Mouse (Mus musculus): ENCODE data around the gene Sae1. TPM values are rescaled to one million over a fixed set of nuclear protein-coding genes. Genes with fewer than 3 reads are reported as not detected.
"Not testable (repeated sequence)": the region's sequence is repeated elsewhere in the genome, so short reads cannot be mapped to it uniquely, and the experiment has no call there.

The Sae1 gene
- total RNA-seq, 2 experiments from 2014 or later = 106 to 115 TPM

DNA sequence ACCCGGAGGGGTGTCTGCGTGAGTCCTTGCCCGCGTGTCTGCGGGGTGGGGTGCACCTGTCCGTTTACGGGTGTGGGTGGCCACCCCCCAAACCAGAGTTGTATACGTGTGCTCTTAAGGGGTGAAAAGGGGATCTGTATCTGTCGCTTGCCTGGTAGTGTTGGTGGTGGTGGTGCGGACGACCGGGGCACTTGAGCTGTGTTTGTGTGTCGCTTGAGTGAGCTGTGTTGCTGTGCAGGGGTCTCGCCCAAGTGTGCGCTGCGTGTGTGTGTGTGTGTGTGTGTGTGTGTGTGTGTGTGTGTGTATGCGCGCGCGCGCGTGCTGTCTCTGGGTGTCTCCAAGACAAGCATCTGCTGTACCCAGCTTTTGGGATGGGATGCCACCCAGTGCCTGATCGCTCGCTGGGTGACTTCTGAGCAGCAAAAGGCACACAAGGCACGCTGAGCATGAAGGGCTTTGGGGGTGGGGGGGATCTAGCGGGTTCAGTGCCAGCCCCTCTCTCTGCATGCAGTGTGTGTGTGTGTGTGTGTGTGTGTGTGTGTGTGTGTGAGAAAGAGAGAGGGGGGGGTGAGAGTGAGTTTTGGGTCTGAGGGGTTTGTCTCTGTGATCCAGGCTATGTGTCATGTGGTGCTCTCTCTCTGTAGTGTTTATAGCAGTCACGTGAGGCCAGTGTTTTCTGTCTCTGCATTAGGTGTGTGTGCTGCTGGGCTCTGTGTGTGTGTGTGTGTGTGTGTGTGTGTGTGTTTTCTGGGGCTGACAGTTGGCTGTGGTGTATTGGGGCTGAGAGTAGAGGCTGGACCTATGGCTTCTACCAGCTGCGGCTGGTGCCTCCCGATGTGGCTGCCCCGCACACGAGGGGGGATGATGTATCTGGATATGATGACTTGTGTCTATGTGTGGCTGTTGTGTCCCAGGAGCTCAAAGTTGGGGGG is 76.8 kb downstream of the Sae1 start:
- peak; percentile 65 to 73 for DNase-seq (ENCODE audit: low spot score in 2 of 2)

DNA sequence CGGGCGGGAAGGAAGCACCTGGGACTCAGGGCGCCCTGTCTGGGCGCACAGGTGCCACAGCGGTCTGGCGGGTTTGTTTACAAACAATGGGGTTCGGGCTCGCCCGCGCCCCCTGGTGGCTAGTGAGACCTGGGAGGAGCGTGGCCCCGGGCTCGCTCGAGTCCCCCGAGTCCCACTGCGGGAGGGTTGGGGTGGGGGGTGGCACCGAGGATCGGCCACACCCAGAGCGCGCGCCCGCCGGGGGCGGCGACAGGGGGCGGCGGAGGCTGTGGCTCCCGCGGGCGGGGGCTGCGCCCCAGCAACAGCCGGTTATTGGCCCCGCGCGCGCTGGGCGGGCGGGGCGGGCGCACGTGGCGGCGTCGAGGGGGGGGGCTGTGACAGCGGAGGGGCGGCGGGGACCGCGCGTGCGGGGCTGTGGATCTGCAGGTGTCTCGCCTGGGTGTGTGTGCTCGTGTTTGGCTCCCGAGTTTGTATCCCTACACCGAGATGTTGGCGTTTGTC is 77.5 kb downstream of the Sae1 start:
- peak; percentile 83 to 89 for DNase-seq (ENCODE audit: low spot score in 2 of 2)

DNA sequence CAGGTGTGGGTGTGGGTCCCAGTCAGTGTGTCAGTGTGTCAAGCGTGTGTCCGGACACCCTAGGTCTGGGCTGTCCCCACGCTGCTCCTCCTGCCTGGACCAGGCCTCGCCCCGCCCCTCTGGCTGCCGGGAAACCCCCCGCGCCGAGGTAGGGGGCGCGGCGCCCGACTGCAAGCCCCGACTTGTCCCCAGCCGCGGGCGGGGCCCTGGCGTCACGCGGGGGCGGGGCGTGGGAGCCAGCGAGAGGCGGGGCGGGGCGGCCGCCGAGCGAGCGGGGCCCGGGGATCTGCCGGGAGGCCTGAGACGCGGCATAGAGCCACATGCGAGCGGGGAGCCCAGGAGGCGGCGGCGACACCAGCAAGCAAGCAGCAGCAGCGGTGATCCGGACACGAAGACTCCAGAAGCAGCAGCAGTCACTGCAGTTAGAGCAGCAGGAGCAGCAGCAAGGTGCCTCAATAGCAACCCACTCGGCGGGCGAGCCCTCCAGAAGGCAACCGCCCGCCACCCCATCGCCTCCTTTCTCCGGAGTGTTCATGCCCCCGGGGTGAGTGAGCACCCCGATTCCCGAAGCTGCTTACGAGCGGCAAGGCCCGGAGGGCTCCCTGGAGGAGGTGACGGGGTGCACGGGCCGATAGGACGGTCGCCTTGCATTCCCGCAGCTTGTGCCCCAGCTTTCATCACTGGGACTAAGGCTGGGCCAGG is 78.1 kb downstream of the Sae1 start:
- peak; percentile 83 to 92 for DNase-seq (ENCODE audit: low spot score in 2 of 2)

DNA sequence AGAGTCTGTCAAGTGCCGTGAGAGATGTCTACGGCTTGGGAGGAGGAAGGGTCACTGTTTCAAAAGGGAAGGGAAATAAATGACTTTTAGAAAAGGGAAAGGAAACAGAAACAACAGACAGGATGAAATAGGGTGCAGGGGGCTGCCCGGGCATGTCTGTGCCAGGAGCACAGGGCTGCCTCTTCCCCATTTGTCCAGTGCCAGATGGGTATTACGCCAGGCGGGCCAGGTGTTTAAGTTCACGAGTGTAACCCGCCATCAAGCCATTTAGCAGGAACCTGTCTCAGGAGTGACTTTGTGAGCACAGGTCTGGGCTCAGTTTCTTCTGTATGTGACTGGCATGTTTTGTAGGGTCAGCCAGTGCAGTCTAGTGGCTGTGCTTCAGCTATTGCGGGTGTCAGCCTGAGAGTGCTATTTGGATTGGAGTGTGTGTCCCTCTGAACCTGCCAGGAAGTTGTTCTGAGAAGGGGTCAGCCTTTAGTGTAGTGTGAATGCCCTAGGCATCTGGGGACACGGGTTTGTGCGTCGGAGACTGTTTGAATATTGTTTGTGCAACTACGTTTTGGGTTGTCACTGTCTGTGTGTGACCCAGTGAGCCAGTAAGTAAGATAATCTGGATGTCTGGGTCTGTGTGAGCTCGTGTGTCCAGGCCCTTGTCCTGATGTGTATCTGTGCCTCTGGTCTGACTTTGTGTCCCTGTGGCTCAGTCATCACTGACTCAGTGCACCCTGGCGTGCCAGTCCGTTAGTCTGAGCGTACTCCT is 78.9 kb downstream of the Sae1 start:
- DNase-seq (ENCODE audit: low spot score in 2 of 2) = peak in 1 of 2 experiments; percentile 31

DNA sequence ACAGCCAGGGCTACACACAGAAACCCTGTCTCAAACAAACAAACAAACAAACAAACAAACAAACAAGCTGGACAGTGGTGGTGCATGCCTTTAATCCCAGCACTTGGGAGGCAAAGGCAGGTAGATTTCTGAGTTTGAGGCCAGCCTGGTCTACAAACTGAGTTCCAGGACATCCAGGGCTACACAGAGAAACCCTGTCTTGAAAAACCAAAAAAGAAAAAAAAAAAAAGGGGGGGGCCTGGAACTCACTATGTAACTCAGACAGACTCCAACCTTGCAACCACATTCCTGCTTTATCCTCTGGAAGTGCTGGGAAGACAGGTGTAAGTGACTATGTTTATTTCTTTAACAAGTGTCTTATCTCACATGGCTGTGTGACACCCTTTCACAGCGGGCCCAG is 79.5 kb downstream of the Sae1 start, which contains the start of gene Bbc3:
TSS of gene Bbc3 (plus strand) at position 301 of the 400 bp plus-strand sequence.
- not testable (repeated sequence) for DNase-seq (ENCODE audit: low spot score in 2 of 2)

DNA sequence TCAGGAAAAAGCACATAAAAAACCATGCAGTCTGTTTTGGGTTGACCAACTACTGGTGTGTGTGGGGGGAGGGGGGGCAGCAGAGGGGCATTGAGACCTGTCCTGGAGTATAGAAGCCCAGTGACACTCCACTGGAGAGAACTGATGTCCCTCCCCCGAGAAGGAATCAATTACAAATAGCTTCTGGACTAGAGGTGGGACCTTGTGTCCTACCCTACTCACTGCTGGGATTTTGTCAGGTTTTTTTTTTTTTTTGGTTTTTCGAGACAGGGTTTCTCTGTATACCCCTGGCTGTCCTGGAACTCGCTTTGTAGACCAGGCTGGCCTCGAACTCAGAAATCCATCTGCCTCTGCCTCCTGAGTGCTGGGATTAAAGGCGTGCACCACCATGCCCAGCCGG is 80.5 kb downstream of the Sae1 start:
- DNase-seq (ENCODE audit: low spot score in 2 of 2) = not testable (repeated sequence)

DNA sequence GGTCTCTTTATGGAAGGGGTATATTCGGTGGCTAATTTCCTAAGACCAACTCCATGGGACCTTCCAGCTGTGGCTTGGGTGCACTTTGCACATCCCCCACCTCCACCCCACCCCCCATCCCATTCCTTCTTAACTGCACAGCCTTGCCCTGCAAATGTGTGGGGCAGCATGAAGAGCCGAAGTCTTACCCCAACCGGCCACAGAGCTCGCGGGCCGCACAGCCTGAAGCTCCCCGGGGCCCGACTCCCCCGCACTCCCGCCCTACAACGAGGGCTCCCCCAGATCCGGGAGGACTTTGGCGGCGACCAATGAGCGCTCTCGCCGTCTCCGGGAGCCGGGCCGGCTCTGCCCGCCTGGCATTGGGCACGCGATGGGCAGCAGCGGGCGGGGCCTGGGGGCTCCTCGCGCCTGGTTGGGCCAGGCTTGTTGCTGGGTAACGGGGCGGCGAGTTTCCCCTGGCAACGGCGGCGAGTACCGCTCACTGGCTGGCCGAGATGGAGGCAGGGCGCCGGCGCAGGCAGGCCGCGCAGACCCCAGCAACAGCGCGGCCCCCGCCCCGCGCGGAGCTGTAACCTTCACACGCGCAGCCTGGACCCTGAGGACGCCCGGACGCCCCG is 88.1 kb downstream of the Sae1 start:
- peak; percentile 95 to 97 for DNase-seq (ENCODE audit: low spot score in 2 of 2)

DNA sequence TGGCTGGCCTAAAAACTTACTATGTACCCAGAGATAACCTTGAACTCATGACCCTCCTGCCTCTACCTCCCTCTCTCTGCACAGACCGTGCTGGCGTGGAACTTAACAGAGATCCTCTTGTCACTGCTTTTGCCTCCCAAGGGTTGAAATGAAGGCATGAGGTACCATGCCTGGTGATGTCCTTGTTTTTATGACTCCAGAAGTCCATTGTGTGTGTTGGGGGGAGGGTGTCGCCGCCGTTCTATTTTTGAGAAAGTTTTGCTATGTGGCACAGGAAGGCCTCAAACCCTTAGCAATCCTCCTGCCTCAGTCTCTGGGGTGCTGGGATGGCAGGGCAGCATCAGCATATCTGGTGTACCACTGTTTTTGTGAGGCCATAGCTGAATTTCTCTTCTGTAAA is 88.7 kb downstream of the Sae1 start:
- no peak for DNase-seq (ENCODE audit: low spot score in 2 of 2)

DNA sequence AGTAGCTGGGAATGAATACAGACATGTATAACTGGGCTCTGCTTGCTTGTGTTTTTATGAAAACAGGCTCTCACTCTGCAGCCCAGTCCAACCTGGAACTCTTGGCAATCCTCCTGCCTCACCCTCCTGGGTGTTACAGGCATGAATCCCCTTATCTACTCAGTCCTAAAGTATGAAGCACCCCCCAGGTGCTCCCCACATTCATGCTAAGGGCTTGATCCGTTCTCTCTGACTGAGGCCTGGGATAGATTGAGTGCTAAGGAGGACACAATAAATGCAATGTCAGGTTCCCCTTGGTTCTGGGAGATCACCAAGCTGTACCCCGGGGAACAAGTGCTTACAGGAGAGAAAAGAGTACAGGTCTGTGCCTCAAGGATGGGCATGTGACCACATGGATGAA is 90.0 kb downstream of the Sae1 start:
- no peak for DNase-seq (ENCODE audit: low spot score in 2 of 2)

DNA sequence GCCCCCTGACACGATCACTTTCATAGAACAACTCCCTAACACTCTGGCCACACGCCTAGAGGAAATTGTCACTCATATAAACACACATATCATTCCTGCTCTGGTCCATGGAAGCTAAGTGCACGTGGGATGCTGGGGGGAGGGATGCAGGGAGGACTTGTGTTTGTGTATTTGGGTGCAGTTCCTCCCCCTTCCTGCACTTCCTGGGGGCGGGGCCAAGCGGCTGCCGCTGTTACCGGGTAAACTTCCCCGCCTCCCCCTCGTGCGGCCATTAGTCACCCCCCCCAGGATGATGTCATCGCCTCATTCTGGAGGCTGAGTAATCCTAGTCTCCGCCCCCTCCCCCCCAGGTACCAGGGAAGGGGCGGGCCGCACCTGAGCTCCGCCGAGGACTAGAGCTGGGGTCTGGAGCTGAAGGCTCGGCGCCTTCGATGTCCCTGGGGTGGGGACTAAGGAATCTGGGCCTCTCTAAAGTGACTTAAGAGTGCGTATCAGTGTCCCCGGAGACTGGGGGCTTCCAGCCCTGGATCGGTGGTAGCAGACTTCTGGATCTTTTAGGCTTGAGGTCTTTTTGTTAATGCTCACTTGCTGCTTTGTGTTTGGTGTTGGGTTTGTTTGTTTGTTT is 90.7 kb downstream of the Sae1 start:
- DNase-seq (ENCODE audit: low spot score in 2 of 2) = peak; percentile 82 to 85

DNA sequence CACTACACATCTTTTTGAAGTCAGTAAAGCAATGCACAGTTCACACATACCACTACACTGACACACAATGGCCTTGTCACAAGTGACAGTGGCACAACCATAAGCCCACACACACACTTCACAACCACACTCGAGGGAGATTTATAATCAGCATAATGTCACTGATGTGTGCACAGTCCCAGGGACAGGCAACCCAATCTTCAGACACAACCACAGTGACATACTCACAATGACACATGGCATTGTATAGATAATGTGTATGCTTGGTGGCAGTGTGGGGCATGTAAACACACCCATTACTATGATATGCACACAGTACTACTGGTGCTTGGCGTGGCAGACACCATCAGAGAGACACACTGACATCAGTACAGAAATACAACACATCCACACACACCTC is 91.5 kb downstream of the Sae1 start:
- no peak for DNase-seq (ENCODE audit: low spot score in 2 of 2)

DNA sequence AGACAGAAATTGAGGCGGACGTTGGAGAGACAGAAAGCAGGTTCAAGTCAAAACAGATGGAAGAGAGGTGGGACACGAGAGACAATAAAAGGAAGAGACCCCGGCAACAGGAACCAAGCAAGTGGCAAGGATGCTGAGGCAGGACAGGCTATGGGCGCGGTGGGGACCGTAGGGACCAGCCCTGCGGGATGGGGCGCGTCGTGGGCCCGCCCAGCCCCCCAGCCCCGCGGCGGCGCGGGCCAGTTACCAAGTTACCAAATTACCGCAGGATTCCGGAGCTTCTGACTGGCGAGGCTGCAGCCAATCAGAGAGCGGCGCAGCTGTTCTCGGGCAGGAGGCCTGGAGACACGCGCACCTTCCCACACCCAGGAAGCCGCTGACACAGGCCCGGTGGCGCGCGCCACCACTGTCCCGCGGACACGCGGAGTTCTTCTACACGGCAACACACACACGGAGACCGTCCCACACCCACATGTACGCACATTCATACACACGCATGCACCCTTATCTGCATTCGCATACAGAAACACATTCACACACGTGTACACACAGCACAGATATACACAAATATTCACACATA is 92.2 kb downstream of the Sae1 start:
- DNase-seq (ENCODE audit: low spot score in 2 of 2) = peak; percentile 64 to 78

DNA sequence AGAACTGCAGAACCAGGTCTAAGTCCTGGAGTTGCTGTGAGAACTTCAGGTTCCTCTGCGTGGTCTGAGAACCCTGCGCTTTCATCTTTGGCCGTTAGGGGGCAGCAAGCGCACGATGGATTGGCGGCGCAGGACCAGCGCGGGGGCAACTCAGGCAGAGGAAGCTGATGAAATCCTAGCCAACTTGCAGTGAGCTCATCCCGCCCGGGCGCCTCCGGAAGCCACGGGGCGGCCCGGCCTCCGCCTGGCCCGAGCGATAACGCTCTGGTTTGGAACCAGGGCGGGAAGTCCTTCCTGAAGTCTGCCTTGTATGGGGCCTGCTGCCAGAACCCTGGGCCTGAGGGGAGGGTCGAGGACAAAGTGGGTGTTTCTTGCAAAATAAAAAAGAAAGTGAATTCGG is 92.8 kb downstream of the Sae1 start:
- peak; percentile 96 to 97 for DNase-seq (ENCODE audit: low spot score in 2 of 2)

DNA sequence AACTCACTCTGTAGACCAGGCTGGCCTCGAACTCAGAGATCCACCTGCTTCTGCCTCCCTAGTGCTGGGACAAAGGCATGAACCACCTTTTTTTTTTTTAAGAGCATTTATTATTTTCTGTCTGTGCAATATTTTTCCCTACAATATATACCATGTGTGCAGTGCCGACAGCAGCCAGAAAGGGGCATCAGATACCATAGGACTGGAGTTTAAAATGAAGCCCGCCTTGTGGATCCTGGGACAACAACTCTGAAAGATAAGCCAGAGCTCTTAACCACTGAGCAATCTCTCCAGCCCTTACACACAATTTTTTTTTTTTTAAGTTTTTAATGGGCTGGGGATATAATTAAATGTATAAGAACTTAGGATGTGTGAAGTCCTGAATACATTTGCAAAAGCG is 93.3 kb downstream of the Sae1 start:
- DNase-seq (ENCODE audit: low spot score in 2 of 2) = no peak

DNA sequence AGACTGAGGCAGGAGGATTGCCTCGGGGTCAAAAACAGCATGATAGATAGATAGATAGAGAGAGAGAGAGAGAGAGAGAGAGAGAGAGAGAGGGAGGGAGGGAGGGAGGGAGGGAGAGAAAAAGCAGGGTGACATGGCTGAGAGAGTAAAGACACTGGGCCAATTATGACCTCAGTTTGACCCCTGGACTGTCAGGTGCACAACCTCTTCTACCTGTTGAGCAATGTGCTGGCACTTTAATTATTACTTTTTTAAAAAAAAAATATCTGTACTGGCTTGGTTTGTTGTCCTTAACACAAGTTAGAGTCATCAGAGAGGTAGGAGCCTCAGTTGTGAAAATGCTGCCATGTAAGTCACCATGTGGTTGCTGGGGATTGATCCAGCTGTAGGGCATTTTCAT is 99.8 kb downstream of the Sae1 start:
- no peak for DNase-seq (ENCODE audit: low spot score in 2 of 2)

DNA sequence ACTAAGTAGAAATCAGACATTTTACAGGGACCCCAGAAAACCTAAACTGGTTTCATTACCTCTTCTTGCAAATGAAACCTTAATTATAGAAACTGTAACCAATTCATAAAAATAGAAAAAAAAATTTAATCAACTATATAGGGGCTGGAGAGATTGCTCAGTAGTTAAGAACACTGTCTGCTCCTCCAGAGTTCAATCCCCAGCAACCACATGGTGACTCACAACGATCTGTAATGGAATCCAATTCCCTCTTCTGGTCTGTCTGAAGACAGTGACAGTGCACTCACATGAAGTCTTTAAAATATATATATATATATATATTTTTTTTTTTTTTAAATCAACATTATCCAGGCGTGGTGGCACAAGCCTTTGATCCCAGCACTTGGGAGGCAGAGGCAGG is 100.6 kb downstream of the Sae1 start:
- DNase-seq (ENCODE audit: low spot score in 2 of 2) = no peak

DNA sequence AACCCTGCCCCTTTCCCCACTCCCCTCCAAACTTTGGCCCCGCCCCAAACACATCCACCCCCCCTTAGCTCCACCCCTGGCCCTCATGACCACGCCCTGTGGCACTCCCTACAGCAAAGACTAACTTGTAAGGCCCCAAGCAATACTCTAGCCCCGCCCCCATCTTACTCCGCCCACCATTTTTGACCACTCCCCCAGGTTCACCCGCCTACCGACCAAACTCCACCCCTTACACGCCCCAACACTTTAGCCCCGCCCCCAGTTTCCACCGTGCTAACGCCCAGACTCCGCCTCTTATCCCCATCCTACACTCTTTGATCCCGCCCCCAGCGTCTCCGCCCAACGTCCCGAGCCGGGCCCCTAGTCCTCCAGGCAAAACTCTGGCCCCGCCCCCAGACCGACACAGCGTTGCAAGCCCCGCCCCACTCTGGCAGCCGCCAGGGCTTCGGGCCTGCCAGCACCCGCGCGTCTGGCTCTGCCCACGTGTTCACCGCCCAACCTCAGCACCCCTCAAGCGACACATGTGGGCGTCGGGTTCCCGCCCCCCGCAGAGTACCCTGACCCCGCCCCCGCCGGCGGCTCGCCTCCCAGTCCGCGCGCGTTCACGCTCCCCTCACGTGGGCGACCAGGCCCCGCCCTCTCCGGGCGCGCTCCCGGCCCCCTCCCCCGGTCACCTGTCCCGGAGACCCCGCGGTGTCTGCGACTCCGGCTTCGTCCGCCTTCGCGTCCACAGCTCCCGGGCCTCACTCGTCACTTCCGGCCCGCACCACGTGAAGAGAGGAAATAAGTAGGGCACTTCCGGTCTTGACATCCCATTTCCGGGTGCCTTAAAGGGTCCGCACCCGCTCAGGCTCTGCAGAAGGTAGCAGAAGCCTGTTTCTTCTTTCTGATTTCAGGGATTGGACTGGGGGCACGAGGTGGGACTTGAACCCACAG is 101.3 kb downstream of the Sae1 start, which contains the start of gene Ccdc9:
TSS of gene Ccdc9 (minus strand) at position 770 of the 936 bp plus-strand sequence.
- peak; percentile 99 to 100 for DNase-seq (ENCODE audit: low spot score in 2 of 2)

DNA sequence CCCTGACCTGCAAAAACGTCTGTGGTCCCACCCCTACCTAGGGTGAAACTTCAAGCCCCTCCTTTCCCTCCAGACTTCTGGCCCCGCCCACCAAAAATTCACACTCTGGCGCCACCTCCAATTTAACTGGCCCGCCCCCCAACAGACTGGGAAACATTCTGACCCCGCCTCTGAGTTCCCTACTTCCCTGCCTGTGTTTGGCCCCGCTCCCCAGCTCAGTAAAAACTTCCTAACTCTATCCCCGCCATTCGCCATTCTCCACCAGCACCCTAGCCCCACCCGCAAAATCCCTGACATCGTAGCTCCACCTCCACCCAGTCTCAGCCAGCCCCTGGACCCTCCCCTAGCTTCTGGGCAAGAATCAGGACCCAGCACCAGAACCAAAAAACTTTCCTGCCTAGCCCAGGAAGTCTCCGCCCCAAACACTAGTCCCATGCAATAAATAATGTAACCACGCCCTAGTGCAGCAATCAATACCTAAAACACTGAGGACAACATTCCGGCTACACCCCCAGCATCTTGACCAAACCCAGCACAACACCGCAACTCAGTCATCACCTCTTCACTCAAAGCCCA is 102.1 kb downstream of the Sae1 start:
- peak; percentile 56 to 61 for DNase-seq (ENCODE audit: low spot score in 2 of 2)
